Mouse (Mus musculus) large intestine, adult 2 months (tissue): ENCODE results near the gene Olfr498. TPM values are rescaled to one million over a fixed set of nuclear protein-coding genes. Genes with fewer than 3 reads are reported as not detected.

Experiments
- DNase-seq: peaks from one replicate; pipeline ENCODE4 v3.0.0-alpha.2; 2012; ENCODE audit warnings: low read depth, low spot score
- WGBS: fragments of 180-500 bp; shearing (Covaris S2); methylation state at CpG from one replicate; pipeline ENCODE4 v1.1.7; 2018; 5-methylcytosine and 5-hydroxymethylcytosine counted together
- polyA plus RNA-seq: library from polyadenylated mRNA; depleted of rRNA; stranded (reverse); fragments of >200 nt; gene quantifications from 2 replicates; pipeline ENCODE4 v1.2.3, GENCODE M21; 2012; rRNA removed

Gene Olfr498
- polyA plus RNA-seq: not detected in 2 replicates

DNA sequence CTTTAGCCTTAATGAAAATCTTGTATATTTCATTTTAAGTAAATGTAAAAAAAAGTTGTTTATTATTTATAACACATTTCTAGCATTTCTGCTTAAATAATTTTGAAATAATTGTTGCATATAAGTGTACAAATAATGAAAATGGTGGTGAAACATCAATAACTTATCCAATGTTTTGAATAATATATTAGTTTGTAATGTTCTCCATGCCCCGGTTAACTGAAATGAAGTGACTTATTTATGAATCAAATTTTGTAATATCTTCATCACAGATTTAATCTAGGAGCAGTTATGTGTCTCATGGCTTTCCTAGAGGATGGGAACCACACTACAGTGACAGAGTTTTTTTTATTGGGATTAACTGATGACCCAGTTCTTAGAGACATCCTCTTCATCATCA is at the start of gene Olfr498:
Gene Olfr498, plus strand, starts transcription at position 301 of the 400 bp plus-strand sequence.
- 82% methylated on average over 1 of the region's 1 CpGs for WGBS

GRCm38 (mm10) chr7:108420121-108420520 is 45.0 kb upstream of the Olfr498 start, which contains the start of gene Olfr497:
Olfr497 (plus strand) TSS chr7:108420421.
- DNase-seq: no peak
- WGBS: 79% methylated on average over 2 of the region's 2 CpGs

More for the DNA sequence above, at the start of gene Olfr498:
- DNase-seq: no peak

Other genes starting within 250 kb of the Olfr498 start
- gene Olfr488, start 207.0 kb upstream of the Olfr498 start, polyA plus RNA-seq: not detected in 2 replicates
- gene Olfr490, start 176.4 kb upstream of the Olfr498 start, polyA plus RNA-seq: not detected in 2 replicates
- not detected in 2 replicates for gene Olfr491, start 151.9 kb upstream of the Olfr498 start, polyA plus RNA-seq
- gene Olfr492, start 141.7 kb upstream of the Olfr498 start, polyA plus RNA-seq: not detected in 2 replicates
- gene Olfr493, start 118.3 kb upstream of the Olfr498 start, polyA plus RNA-seq: not detected in 2 replicates
- not detected in 2 replicates for gene Olfr494, start 100.0 kb upstream of the Olfr498 start, polyA plus RNA-seq
- gene Olfr495, start 72.2 kb upstream of the Olfr498 start, polyA plus RNA-seq: not detected in 2 replicates
- not detected in 2 replicates for gene Olfr497, start 44.9 kb upstream of the Olfr498 start, polyA plus RNA-seq
- not detected in 2 replicates for gene Olfr502, start 59.7 kb downstream of the Olfr498 start, polyA plus RNA-seq
- not detected in 2 replicates for gene Olfr503, start 79.2 kb downstream of the Olfr498 start, polyA plus RNA-seq
- gene Olfr504, start 100.5 kb downstream of the Olfr498 start, polyA plus RNA-seq: not detected in 2 replicates
- gene Olfr506, start 145.5 kb downstream of the Olfr498 start, polyA plus RNA-seq: not detected in 2 replicates
- gene Olfr507, start 156.5 kb downstream of the Olfr498 start, polyA plus RNA-seq: not detected in 2 replicates
- gene Olfr508, start 164.7 kb downstream of the Olfr498 start, polyA plus RNA-seq: not detected in 2 replicates
- not detected in 2 replicates for gene Olfr509, start 186.6 kb downstream of the Olfr498 start, polyA plus RNA-seq
- not detected in 2 replicates for gene Olfr510, start 201.1 kb downstream of the Olfr498 start, polyA plus RNA-seq
- gene Olfr512, start 248.0 kb downstream of the Olfr498 start, polyA plus RNA-seq: not detected in 2 replicates